Mouse (Mus musculus): ENCODE data around the gene Ncoa4. TPM values are rescaled to one million over a fixed set of nuclear protein-coding genes. Genes with fewer than 3 reads are reported as not detected.
A peak's percentile ranks its signal among the peaks of the same experiment; 100 is the strongest.
"Not testable (repeated sequence)": the region's sequence is repeated elsewhere in the genome, so short reads cannot be mapped to it uniquely, and the experiment has no call there.

Gene Ncoa4
- 100 to 1,000 TPM; 137 to 141 TPM for total RNA-seq (2021)
- long read RNA-seq, experiment 1, full-length matches to known transcripts = 123 of 146 reads
- long read RNA-seq, experiment 1, partial matches to known transcripts = 11 of 146 reads
- long read RNA-seq, experiment 1, other reads (novel, unspliced or antisense) = 12 of 146 reads
- long read RNA-seq, experiment 2, full-length matches to known transcripts = 118 of 145 reads
- long read RNA-seq, experiment 2, partial matches to known transcripts = 9 of 145 reads
- long read RNA-seq, experiment 2, other reads (novel, unspliced or antisense) = 18 of 145 reads

DNA sequence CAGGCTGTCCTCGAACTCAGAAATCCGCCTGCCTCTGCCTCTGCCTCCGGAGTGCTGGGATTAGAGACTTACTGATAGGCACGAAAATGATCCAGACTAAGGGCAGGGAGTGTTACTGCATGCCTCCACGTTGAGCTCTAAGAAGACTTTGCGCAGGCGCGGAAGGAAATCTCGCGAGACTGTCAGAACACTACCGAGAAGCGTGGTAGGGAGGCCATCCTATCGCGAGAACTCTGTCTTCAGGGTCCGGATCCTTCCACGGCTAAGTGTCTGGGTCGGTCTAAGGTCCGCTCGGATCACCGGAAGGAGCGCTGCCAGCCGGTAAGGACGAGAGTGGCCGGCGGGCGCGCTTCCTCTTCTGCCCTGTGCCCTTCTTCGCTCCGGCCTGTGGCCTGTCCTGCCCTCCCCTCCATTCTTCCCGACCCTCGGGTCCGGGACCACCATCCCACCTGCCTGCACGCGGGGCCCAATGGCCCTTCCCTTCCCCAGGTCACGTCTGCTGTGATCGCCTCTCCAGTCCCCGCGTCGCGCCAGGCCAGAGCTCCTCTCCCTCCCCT is at the start of gene Ncoa4:
Gene Ncoa4 (plus strand): TSS at position 176 of the 557 bp plus-strand sequence.
- peak; percentile 97 to 99 for DNase-seq (ENCODE audit: low spot score in 2 of 2)

DNA sequence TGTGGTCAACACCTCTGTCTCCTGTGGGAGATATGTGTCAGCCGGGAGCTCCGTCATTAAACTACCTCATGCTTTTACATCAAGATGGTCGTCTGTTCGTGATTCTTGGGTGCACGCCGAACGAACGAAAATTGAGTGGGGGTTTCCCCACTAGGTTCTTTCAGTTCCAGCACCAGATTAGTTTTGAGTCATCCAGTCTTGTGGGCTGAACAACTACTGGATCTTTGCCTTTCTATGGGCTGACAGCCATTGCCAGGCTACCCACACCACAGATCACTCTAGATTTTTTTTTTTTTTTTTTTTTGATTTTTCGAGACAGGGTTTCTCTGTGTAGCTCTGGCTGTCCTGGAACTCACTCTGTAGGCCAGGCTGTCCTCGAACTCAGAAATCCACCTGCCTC is 47.5 kb upstream of the Ncoa4 start:
- DNase-seq (ENCODE audit: low spot score in 2 of 2) = not testable (repeated sequence)

DNA sequence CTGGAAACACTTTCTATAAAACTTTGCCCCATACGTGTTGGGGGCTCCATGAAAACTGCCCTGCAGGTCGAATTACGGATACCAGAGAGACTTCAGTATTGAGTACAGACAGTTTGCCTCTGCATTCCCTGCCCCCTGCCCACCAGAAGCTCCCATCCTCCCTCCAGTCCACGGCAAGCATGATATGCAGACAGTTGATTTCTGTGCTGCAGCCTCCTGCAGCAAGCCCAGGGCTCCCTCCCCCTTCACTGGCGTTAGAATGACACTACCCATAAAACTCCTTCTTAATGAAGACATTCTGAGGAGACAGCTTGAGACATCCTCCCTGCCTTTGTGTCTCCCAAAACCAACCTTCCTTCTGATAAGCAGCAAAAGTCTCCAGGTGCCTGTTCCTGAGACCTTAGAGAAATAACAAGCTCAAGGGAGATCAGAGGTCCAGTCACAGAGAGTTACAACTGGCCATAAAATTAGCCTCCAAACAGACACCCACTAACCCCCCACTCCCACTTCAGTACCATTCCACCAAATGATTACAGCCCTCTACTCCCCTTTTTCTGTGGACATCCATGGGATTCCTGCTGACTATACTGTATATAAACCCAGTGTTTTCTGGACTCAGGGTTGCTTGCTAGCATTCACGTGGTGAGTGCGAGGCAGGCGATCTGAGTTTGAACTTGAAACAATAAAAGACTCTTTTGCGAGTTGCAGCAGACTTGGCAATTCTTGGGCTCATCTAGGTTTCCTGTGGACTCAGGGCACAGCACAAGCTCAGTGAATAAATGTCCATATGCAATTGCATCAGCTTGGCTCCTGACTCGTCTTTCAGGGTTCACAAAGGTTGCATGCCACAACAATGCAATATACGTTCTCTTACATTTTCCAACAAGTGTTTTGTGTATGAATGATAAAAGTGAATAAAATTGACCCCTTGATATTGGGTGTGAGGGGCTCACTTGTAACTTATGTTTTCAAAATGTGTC is 38.4 kb upstream of the Ncoa4 start:
- no peak for DNase-seq (ENCODE audit: low spot score in 2 of 2)

DNA sequence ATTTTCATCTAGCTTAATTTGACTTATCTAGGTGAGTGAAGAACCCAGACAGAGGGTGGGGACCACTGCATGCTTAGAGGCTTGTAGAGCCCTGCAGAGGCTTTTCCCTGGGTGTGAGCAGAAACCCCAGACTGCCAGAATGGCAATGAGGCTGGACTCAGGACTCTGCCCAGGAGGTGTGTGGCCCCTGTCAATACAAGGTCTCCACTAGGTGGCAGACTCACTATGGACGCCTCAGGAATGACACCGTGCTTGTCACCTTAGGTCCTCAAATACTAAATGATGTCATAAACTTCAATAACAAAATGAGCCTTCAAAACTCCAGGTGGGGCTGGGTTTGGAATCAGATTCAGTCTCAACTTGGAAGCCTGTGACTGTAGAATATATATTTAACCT is 37.7 kb upstream of the Ncoa4 start:
- DNase-seq (ENCODE audit: low spot score in 2 of 2) = no peak

DNA sequence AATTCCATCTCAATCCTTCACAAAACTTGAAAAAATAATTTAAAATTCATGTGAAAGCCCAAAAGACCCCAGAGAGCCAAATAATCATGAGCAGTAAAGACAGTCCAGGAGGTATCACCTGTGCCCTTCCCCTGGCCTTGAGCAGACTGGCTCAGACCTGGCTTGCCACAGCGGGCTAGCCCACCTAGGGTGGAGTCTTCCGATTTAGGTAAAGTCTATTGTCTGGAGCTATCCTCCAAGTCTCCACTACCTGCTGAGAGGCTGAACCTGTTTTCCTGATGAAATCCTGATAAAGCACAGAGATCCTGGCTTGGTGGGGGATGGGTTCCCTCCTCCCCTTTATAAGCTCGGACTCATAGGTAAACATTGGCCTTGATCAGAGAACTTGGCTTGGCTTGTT is 35.4 kb upstream of the Ncoa4 start:
- no peak for DNase-seq (ENCODE audit: low spot score in 2 of 2)

DNA sequence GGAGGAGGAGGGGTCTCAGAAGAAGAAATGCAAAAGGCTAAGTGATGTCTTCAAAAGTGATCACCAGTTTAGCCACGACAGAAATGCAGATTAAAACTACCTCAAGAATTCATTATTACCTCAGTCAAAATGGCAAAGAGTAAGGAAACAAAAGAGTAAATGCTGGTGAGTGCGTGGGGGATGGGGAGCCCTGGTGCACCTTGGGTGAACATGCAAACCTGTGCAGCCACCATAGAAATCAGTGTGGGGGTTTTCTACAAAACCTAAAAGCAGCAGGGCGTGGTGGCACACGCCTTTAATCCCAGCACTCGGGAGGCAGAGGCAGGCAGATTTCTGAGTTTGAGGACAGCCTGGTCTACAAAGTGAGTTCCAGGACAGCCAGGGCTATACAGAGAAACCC is 34.4 kb upstream of the Ncoa4 start:
- DNase-seq (ENCODE audit: low spot score in 2 of 2) = not testable (repeated sequence)

DNA sequence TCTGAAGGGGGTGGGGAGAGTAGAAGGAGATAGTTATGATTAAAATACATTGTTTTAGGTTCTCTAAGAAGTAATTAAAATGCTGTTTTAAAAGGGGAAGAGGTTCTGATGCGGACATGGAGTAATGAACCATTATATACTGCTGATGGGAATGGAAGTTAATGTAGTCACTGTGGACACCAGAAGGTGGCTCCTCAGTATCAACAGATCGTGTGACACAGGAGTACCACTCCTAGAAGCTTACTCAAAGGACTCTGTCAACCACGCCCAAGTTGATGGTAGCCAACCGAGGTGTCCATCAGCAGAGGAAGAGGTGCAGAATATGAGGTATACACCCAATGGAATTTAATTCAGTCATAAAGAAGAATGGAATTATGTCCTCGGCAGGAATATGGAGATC is 31.3 kb upstream of the Ncoa4 start:
- no peak for DNase-seq (ENCODE audit: low spot score in 2 of 2)

DNA sequence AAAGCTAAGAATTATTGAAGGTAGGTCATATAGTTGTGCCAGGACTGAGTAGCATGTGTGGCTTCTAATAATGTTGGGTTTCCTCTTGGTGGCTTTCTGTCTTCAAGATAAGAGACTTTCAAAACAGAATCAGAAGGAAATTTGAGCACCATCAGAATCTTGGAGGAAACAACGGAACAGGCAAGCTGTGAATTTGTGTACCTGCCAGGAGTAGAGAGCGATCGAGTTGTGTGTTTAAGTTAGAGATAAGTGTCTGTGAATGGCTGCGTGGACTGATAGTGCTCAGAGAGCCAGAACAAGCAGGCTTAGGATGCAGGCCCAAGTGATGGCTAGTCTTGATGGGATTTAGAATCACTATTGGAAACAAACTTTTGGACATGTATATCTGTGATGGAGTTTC is 27.8 kb upstream of the Ncoa4 start:
- DNase-seq (ENCODE audit: low spot score in 2 of 2) = no peak

DNA sequence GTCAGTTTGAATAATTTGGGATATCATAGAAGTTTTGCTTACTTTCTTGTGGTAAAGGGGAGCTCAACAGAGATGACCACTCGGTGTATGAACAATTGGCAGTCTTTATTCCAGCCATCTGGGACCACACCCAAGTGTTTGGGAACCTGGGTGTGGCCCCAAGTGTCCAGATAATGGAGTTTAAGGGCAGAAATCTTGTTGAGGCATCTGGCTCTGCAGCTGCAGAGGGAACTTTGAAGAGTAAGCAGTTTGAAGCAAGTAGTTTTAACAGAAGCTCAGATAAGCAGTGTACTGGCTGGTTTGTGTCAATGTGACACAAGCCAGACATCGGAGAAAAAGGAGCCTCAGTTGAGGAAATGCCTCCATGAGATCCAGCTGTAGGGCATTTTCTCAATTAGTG is 25.4 kb upstream of the Ncoa4 start:
- DNase-seq (ENCODE audit: low spot score in 2 of 2) = no peak

DNA sequence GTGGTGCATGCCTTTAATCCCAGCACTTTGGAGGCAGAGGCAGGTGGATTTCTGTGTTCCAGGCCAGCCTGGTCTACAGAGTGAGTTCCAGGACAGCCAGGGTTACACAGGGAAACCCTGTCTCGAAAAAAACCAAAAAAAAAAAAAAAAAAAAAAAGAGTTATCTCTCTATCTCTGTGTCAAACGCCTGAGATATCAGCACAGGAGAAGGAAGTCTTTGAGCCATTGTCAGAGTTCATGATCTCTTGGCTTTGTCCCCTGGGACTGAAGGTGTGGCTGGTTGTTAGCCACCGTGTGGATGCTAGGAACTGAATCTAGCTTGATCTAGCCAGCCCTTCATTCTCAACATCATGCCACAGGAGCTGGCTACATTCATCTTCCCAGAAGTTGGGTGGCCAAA is 23.2 kb upstream of the Ncoa4 start:
- DNase-seq (ENCODE audit: low spot score in 2 of 2) = not testable (repeated sequence)

DNA sequence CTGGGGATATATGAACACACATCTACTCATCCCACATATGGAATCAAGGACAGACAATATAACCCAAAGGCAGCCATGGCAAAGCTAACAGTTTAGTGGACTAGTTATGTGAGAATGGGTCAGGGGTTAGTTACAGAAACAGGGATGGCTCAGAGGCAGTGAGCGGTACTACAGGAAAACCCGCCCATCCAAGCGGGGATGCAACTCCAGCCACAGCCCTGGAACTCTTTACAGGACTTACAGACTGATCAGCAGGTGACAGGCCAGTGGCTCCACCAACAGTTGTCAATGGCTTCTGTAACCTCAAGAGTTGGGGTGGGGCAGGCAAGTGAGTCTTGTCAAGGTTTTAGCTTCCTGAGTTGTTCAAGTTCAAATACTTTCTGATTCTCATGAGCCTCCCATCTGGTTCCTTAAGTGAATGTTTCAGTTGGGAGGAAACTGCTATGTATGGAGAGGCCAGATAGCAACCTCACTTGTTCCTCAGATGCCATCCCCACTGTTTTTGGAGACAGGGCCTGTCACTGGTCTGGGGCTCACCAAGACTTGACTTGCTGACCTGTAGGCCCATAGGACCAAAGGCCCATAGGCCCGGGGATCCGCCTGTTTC is 19.2 kb upstream of the Ncoa4 start:
- no peak for DNase-seq (ENCODE audit: low spot score in 2 of 2)

DNA sequence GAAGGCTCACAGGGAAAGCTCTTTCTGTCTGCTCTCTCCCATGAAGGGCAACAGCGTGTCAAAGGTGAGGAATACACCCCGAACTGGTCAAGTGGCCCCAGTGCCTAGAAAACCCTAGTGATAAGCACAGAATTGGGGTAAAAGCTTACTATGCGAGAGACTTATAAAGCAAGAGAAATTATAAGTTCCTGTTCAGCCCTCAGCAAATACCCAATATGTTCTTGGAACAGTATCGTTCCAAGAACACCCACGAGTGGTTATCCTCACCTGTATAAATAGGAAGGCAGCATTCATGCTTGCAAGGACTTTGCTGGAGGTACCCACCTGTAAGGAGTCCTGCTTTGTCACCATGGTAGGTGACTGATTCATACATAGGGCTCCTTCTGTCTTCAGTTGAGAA is 17.9 kb upstream of the Ncoa4 start, which contains the start of gene Msmb:
Gene Msmb (plus strand): TSS at position 301 of the 400 bp plus-strand sequence.
- no peak for DNase-seq (ENCODE audit: low spot score in 2 of 2)

DNA sequence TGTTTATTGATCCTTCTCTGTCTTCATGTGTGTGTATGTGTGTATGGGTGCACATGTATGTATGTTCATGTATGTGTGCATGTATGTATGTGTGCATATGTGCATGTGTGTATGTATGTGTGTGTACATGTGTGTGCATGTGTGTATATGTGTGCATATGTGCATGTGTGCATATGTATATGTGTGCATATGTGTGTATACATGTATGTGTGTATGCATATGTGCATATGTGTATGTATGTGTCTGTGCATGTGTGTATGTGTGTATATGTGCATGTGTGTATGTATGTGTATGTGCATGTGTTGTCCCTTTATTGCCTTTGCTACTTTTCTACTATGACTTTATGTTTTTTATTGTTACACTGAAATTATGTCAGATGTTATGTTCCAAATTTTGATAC is 14.9 kb upstream of the Ncoa4 start:
- DNase-seq (ENCODE audit: low spot score in 2 of 2) = no peak

DNA sequence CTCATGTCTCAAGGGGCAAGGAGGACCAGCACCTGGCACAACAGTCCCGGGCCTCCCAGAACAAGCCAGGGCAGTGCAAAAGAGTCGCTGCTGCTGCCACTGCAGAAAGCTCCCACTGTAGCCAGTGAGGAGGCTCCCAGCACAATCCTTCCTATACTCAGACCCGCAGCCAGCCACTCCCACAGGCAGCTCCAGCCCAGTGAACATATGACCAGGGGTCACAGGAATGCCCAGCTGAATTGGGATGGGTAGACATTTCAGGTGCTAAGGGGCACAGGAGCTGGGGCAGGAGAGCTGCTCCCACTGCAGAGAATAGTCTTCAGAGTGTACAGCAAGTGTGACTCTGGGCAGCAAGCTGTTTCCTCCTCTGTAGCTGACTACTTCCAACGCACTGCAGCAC is 14.3 kb upstream of the Ncoa4 start:
- DNase-seq (ENCODE audit: low spot score in 2 of 2) = no peak

DNA sequence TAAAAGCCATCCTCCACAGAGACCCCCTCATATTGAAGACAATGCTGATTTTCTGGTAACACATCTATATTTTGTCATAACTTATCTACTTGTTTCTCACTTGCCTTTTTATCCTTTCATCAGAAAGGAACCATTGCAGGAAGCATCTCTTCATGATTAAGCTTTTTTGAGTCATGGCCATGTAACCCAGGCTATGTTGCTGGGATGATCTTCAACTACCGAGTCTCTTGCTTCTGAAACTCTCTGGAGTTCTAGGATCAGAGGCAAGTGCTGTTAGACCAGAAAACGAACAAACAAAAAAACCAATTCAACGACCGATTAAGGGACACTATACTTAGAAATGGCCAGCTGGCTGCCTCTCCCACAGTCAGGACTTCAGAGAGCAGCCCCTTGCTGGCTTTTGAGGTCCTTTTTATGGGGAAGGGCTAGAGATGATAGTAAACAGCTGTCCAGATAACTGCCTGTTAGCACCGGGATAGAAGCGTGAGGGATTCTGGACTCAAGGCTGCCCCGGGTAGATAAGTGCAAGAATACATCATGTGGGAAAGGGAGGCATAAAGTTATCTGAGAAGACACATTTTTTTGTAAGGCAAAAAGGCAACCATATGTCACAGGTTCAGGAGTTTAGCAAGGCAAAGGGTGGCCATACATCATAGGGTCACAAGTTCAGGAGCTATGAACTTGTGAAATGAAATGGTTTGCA is 13.7 kb upstream of the Ncoa4 start:
- no peak for DNase-seq (ENCODE audit: low spot score in 2 of 2)

DNA sequence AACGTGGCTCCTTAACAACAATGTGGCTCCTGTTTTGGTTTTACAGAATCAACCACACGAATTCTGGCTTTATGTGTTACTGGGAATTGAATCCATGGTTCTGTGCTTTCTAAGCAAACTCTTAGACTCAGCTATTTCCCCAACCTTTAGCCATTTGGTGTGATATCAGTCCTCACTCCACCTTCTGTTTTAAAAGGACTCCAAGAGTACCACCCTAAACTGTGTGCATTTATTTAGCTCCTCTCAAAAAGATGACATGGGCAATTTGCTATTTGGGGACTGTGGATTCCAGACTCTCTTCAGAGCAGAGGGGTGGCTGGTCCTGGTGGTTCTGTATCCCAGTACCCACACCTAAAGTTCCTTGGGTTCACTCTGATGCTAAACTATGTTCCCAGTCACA is 13.1 kb upstream of the Ncoa4 start:
- DNase-seq (ENCODE audit: low spot score in 2 of 2) = no peak

DNA sequence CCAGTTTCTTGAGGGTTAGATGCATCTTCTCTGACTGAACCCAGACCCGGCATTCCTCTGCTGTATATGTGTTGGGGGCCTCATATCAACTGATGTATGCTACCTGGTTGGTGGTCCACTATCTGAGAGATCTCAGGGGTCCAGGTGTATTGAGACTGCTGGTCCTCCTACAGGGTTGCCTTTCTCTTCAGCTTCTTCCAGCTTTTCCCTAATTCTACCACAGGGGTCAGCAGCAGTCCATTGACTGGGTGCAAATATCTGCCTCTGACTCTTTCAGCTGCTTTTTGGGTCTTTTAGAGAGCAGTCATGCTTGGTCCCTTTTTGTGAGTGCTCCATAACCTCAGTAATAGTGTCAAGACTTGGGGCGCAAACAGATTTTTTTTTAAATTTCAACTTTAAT is 8.8 kb upstream of the Ncoa4 start:
- DNase-seq (ENCODE audit: low spot score in 2 of 2) = no peak

DNA sequence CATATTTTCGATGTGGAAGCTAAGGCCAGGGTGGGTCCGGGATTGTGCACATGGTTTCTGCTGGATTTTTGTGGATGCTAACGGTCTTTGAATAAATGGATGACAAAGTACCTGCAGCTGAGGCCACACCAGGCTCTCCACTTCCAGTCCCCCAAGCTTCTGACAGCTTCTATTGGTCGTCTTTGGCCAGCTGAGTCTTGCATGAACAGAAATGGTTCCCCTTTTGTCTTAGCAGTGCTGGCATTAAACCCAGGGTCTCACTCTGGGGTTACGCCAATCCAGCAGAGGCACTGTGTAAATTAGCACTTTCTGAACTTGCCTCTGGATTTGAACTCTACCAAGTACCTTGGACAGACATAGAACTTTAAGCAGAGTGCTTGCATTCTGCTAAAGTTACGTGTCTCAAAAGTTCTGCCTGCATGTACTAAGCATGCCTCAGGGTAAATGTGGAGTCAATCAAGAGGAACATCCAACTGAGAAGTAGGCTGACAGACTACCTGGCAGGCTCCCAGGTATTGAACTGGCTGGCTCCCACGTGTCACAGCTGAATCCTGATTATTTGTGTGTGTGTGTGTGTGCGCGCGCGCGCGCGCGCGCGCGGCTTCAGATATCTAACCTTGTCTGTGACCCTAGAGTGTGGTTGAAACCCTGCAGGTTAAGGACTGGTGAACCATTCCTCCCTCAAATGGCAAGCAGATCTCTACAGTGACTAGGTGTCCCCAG is 7.3 kb upstream of the Ncoa4 start:
- DNase-seq (ENCODE audit: low spot score in 2 of 2) = no peak

DNA sequence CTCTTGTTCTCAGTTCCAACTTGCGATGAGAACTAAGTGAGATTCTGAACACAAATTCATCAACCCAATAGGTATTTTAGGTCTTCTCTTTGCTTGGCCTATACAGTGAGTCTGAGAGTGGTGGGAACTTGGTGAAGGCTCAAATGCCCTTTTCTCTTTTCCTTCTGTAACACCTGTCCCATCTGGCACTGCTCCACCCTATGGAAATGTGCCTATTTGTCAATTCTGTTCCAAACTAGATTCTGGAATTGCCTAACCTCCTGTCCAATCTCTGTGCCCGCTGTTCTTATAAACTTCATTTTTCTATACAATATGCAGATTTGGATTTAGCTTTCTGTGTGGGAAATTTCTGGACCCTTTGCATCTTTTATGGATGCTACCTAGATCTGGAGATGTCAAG is 6.5 kb upstream of the Ncoa4 start:
- no peak for DNase-seq (ENCODE audit: low spot score in 2 of 2)

DNA sequence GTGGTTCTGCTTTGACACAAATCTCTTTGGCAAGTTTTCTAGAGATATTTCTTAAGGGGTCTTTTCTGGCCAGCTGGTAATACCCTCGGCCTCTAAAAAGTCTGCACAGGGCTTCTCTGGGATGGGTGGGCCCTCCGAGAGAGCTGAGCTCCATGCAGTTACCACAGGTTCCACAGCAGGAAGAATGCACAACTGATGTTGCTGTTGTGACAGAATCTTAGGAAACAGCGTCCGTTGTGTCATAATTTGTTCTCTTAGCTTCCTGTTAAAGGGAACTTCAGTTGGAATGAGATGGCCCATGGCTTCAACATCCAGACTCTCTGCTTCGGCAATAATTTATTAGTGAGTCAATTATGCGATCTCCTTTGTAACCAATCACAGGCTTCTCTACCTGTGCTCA is 4.9 kb upstream of the Ncoa4 start:
- no peak for DNase-seq (ENCODE audit: low spot score in 2 of 2)

Measured in layer of hippocampus, postnatal 14 days (tissue).